Mouse (Mus musculus) myocyte (in vitro differentiated cells): Measurements from ENCODE around the gene En2.

Experiments
- E2F4 ChIP-seq: IDR thresholded peaks from one replicate; pipeline ENCODE4 v1.6.1; 2011; ENCODE audit warnings: mild to moderate bottlenecking, control low read depth, moderate library complexity; ENCODE audit not compliant: insufficient read depth
- MAX ChIP-seq: IDR thresholded peaks from one replicate; pipeline ENCODE4 v1.6.1; 2011; ENCODE audit warnings: low read depth, mild to moderate bottlenecking, control low read depth
- MYOD1 ChIP-seq, 3 experiments: IDR thresholded peaks; one replicate each; pipeline ENCODE4 v1.6.1; 2011; ENCODE audit warnings: control low read depth in 2 of 3, low read depth in 2 of 3, mild to moderate bottlenecking in 2 of 3, moderate library complexity in 1 of 3; ENCODE audit not compliant: insufficient read length in 2 of 3, control insufficient read depth in 1 of 3
- POLR2A ChIP-seq: IDR thresholded peaks from one replicate; pipeline ENCODE4 v1.6.1; 2011; ENCODE audit warnings: low read depth, mild to moderate bottlenecking, control low read depth, moderate library complexity; ENCODE audit not compliant: insufficient read length
- SRF ChIP-seq: IDR thresholded peaks from one replicate; pipeline ENCODE4 v1.6.1; 2011; ENCODE audit warnings: low read depth; ENCODE audit not compliant: control insufficient read depth, insufficient read length
- TCF12 ChIP-seq: IDR thresholded peaks from one replicate; pipeline ENCODE4 v1.6.1; 2011; ENCODE audit warnings: mild to moderate bottlenecking, control low read depth; ENCODE audit not compliant: poor library complexity, insufficient read depth, severe bottlenecking
- USF1 ChIP-seq: IDR thresholded peaks from one replicate; pipeline ENCODE4 v1.6.1; 2011; ENCODE audit warnings: low read depth, mild to moderate bottlenecking, control low read depth, moderate library complexity

DNA sequence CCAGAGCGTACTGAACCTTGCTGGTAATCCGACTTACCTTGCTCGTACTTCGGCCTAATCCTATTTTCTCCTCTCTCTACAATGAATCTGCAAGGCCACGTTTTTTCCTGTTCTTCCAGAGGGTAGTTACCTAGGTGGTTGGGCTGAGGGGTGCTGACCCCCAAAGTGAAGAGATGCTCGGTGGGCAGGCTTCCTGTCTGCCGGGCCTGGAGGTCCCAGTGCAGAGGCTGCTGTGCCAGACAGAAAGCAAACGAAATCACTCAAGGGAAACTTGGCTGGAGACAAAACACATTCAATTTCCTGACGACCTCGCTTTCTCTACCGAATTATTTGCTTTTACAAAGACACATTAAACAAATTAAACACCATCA lies 42.1 kb upstream of the En2 start:
- TF ChIP-seq E2F4 (no peak), SRF (no peak), POLR2A (no peak), MYOD1 (IDR thresholded peaks at IDR 0.05; ENCODE audit: control insufficient read depth in 1 of 3, insufficient read length in 2 of 3, low read depth in 2 of 3) (no peak), MAX (no peak), USF1 (no peak), TCF12 (no peak)
